Mouse (Mus musculus) liver, postnatal 0 days (tissue): ENCODE measurements around the gene 5730522E02Rik.

Source experiments
- CTCF ChIP-seq: sonication (generic); IDR thresholded peaks from 2 replicates; pipeline ENCODE4 v1.5.1; 2016; ENCODE audit warnings: antibody characterized with exemption, low read depth
- EP300 ChIP-seq: IDR thresholded peaks from 2 replicates; pipeline ENCODE4 v1.6.1; 2016; ENCODE audit warnings: antibody characterized with exemption, low read depth, mild to moderate bottlenecking

DNA sequence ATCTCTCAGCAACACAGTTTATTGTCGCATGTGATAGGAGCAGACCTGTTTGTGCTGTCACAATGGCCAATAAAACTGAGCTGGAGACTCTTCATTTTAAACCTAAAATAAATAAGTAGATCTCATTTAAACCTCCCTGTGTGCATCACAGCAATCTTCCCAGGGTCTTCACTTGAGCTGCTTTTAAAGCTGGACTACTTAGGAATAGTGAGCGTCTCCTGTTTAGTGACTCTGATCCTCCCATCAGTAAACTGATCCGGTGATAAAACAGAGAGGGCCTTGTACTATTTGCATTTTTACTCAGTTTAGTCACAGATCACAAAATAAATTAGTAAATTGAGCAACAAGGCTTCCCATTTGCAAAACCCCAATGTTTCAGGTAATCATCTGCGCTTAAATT is 206.5 kb downstream of the 5730522E02Rik start:
- no peak for TF ChIP-seq CTCF
- TF ChIP-seq EP300: no peak
